Mouse (Mus musculus) thymus, adult 18-20 months (tissue): Measurements from ENCODE around the gene Nmi.

Experiments used
- DNase-seq, 2 experiments: peaks; one replicate each; pipeline ENCODE4 v3.0.0; 2022; ENCODE audit warnings: mixed read lengths in 2 of 2

The Nmi gene

GRCm38 (mm10) chr2:51941832-51942231 lies 31.5 kb downstream of the Nmi start:
- DNase-seq, result no peak

GRCm38 (mm10) chr2:51938750-51939149 lies 34.5 kb downstream of the Nmi start:
- no peak for DNase-seq

GRCm38 (mm10) chr2:51937004-51937403 lies 36.3 kb downstream of the Nmi start:
- DNase-seq, result no peak

- DNase-seq, result no peak
Observed at GRCm38 (mm10) chr2:51936585-51936984, 36.7 kb downstream of the Nmi start.

GRCm38 (mm10) chr2:51935921-51936320 lies 37.4 kb downstream of the Nmi start:
- peak in 1 of 2 experiments; percentile 12 for DNase-seq

GRCm38 (mm10) chr2:51934574-51935334 lies 38.5 kb downstream of the Nmi start, which contains the start of gene Rbm43:
TSS of gene Rbm43 (minus strand) at chr2:51935163.
- DNase-seq, result peak; percentile 73 to 78

- no peak for DNase-seq
Observed at GRCm38 (mm10) chr2:51933341-51934134, 39.8 kb downstream of the Nmi start.

- DNase-seq, result no peak
Observed at GRCm38 (mm10) chr2:51931241-51931640, 42.1 kb downstream of the Nmi start.

- DNase-seq, result no peak
Observed at GRCm38 (mm10) chr2:51914944-51915680, 58.2 kb downstream of the Nmi start.

GRCm38 (mm10) chr2:51914532-51914931 lies 58.8 kb downstream of the Nmi start:
- DNase-seq, result no peak

- DNase-seq, result no peak
Observed at GRCm38 (mm10) chr2:51912740-51913139, 60.6 kb downstream of the Nmi start.

- DNase-seq, result no peak
Observed at GRCm38 (mm10) chr2:51911864-51912263, 61.4 kb downstream of the Nmi start.

- DNase-seq, result no peak
Observed at GRCm38 (mm10) chr2:51907538-51908110, 65.7 kb downstream of the Nmi start.

GRCm38 (mm10) chr2:51905637-51906036 lies 67.7 kb downstream of the Nmi start:
- DNase-seq, result no peak
